Mouse (Mus musculus) intestine, postnatal 0 days (tissue): ENCODE data around the gene Srsf3. TPM values are rescaled to one million over a fixed set of nuclear protein-coding genes. Genes with fewer than 3 reads are reported as not detected.

ENCODE experiments used
- ATAC-seq: fragments of 200-750 bp; cut with Nextera tagmentation; 2 replicates; pipeline ENCODE4 v1.8.0; 2017; ENCODE audit warnings: mild to moderate bottlenecking, moderate TSS enrichment, moderate library complexity
- H3K27ac ChIP-seq: fragments of 300-500 bp; sonication (generic); 2 replicates; pipeline ENCODE4 v1.5.1; 2014; ENCODE audit warnings: mild to moderate bottlenecking, low read depth, low read length, moderate library complexity
- H3K27me3 ChIP-seq: fragments of 300-500 bp; sonication (generic); replicated peaks from 2 replicates; pipeline ENCODE4 v1.6.1; 2014; ENCODE audit warnings: low read length, mixed read lengths; ENCODE audit not compliant: control insufficient read depth, insufficient read depth
- H3K36me3 ChIP-seq: fragments of 300-500 bp; sonication (generic); 2 replicates; pipeline ENCODE4 v1.6.1; 2014; ENCODE audit warnings: mild to moderate bottlenecking, moderate library complexity; ENCODE audit not compliant: control insufficient read depth, insufficient read depth
- H3K4me1 ChIP-seq: fragments of 300-500 bp; sonication (generic); replicated peaks from 2 replicates; pipeline ENCODE4 v1.6.1; 2014; ENCODE audit warnings: antibody characterized with exemption, low read length, mixed read lengths; ENCODE audit not compliant: control insufficient read depth, insufficient read depth
- H3K4me2 ChIP-seq: fragments of 300-500 bp; sonication (generic); replicated peaks from 2 replicates; pipeline ENCODE4 v1.6.1; 2014; ENCODE audit warnings: low read depth, mild to moderate bottlenecking, moderate library complexity
- H3K4me3 ChIP-seq: fragments of 300-500 bp; sonication (generic); 2 replicates; pipeline ENCODE4 v1.5.1; 2014; ENCODE audit warnings: low read depth, low read length
- H3K9ac ChIP-seq: fragments of 300-500 bp; sonication (generic); 2 replicates; pipeline ENCODE4 v1.6.1; 2014; ENCODE audit warnings: mild to moderate bottlenecking, low read depth, low read length
- H3K9me3 ChIP-seq: fragments of 300-500 bp; sonication (generic); 2 replicates; pipeline ENCODE4 v1.6.1; 2016; ENCODE audit warnings: mixed run types; ENCODE audit not compliant: control insufficient read depth
- CTCF ChIP-seq: sonication (generic); IDR thresholded peaks from 2 replicates; pipeline ENCODE4 v1.5.1; 2016; ENCODE audit warnings: low read depth, mild to moderate bottlenecking, control low read depth, antibody characterized with exemption, moderate library complexity
- WGBS: fragments of 180-500 bp; shearing (Covaris S2); extraction: QIAGEN DNeasy Blood & Tissue Kit; methylation state at CpG from one replicate; pipeline ENCODE4 v1.1.7; 2014; 5-methylcytosine and 5-hydroxymethylcytosine counted together
- polyA plus RNA-seq: library from polyadenylated mRNA; unstranded; fragments of >200 nt; fragmentation: Nextera tagmentation; extraction: Ambion mirVana; gene quantifications from 2 replicates; pipeline ENCODE4 v1.2.1, GENCODE M21; 2015

The Srsf3 gene
- polyA plus RNA-seq, 1 experiment from 2014 or later, result 257 TPM

DNA sequence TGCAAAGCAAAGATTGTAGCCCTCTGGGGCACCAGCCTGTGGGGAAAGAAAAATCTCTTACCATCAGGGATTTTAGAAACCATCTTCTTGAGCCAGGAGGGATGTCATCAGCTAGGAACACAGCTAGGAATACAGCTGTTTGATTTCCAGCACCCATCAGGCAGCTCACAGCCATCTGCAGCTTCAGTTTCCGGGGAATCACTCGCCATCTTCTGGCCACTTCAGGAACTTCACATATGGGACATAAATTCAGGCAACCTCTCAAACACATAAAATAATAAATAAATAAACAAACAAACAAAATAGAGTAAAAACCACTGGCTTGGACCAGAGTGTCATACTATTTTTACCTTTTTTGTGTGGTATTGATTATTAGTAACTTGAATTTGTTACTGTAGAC is 16.8 kb upstream of the Srsf3 start:
- WGBS, result 43% methylated on average over 2 of the region's 2 CpGs
- no peak for ATAC-seq
- TF ChIP-seq CTCF, result peak; percentile 72

DNA sequence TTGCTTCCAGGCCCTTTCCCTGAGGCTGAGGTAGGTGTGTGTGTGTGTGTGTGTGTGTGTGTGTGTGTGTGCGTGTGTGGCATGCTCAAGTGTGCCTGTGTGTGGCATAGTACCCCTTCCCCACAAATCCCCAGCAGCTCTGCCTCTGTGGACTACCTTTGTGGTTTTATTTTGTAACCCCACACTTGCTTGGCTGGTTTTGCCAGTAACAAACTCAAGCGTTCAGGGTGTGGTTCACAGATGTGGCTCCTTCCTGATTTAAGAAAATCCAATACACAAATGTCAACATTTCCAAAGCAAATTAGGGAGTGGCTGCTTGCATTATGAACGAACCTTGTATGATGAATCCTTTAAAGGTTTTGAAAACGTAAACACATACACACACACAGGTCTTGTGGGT is 15.7 kb upstream of the Srsf3 start:
- H3K27me3 ChIP-seq, result no peaks in the 10 kb centered on the region
- H3K27ac ChIP-seq, result no peak overlapping the region
- H3K4me1 ChIP-seq, result no peaks in the 10 kb centered on the region
- H3K4me3 ChIP-seq, result no peak overlapping the region
- H3K4me2 ChIP-seq, result no peak overlapping the region
- peak; percentile 32; the same call in 1 of the 2 replicates for ATAC-seq
- H3K36me3 ChIP-seq, result no peaks in the 10 kb centered on the region
- WGBS, result 54% methylated on average over 4 of the region's 4 CpGs
- TF ChIP-seq CTCF, result no peak
- H3K9ac ChIP-seq, result no peak overlapping the region
- H3K9me3 ChIP-seq, result no peaks in the 10 kb centered on the region

More for the DNA sequence above, 16.8 kb upstream of the Srsf3 start:
- Histone ChIP-seq H3K27ac (no peak overlapping the region), H3K36me3 (no peaks in the 10 kb centered on the region), H3K4me1 (no peaks in the 10 kb centered on the region), H3K27me3 (no peaks in the 10 kb centered on the region), H3K4me3 (no peak overlapping the region), H3K9me3 (no peaks in the 10 kb centered on the region), H3K4me2 (no peak overlapping the region), H3K9ac (no peak overlapping the region)

DNA sequence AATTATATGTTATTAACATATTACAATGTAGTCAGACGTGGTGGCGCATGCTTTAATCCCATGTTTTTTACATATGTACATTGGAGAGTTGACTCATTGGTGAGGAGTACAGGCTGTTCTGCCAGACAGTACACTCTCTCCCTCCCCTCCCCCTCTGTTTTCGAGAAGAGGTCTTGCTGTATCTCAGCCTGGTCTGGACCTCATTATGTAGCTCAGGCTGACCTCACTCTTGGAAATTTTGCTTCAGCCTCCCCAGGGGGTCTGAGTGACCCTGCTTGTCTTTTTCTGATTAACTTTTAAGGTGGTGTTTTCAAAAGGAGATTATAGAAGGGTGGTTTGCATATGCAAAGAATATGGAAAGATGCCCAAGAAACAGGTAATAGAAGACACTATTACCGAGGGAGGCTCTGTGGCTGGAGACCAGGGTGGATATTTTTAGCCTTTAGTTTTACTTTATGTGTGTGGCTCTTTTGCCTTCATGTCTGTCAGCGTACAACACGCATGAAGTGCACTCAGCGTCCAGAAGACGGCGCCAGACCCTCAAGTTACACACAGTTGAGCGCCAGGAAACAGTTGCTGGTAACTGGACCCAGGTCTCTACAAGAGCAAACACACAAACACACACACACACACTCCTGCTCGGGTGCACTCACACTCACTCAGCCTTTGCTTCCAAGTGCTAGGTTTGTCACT is 14.0 kb upstream of the Srsf3 start:
- Histone ChIP-seq H3K27ac (no peak overlapping the region), H3K4me3 (no peak overlapping the region), H3K36me3 (no peaks in the 10 kb centered on the region), H3K9ac (no peak overlapping the region), H3K4me1 (no peaks in the 10 kb centered on the region), H3K4me2 (no peak overlapping the region), H3K9me3 (no peaks in the 10 kb centered on the region), H3K27me3 (no peaks in the 10 kb centered on the region)
- ATAC-seq, result no peak
- TF ChIP-seq CTCF, result peak; percentile 67
- WGBS, result 61% methylated on average over 11 of the region's 11 CpGs

DNA sequence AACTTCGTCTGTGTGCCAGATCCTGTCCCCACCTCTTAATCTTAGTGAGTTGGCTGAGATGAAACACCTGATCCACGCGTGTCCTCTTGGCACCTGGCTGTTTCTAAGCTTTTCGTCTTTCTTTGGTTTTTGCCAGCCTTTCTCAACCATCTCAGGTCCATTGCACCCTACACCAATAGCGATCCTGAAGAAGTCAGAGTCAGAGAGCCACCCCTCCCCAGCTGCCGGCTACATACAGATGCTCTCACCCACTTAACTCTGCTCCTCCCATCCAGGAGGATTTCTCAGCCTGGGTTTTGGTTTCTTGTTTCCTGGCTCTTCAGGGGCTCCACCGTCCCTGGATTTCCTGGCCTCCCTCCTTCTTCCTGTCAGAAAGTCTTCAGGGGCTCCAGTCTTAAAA is 13.0 kb upstream of the Srsf3 start:
- no peak for TF ChIP-seq CTCF
- no peak overlapping the region for H3K4me2 ChIP-seq
- no peaks in the 10 kb centered on the region for H3K27me3 ChIP-seq
- ATAC-seq, result no peak
- no peak overlapping the region for H3K9ac ChIP-seq
- no peaks in the 10 kb centered on the region for H3K9me3 ChIP-seq
- no peak overlapping the region for H3K27ac ChIP-seq
- no peaks in the 10 kb centered on the region for H3K36me3 ChIP-seq
- no peak overlapping the region for H3K4me3 ChIP-seq
- WGBS, result 76% methylated on average over 7 of the region's 7 CpGs
- no peaks in the 10 kb centered on the region for H3K4me1 ChIP-seq

DNA sequence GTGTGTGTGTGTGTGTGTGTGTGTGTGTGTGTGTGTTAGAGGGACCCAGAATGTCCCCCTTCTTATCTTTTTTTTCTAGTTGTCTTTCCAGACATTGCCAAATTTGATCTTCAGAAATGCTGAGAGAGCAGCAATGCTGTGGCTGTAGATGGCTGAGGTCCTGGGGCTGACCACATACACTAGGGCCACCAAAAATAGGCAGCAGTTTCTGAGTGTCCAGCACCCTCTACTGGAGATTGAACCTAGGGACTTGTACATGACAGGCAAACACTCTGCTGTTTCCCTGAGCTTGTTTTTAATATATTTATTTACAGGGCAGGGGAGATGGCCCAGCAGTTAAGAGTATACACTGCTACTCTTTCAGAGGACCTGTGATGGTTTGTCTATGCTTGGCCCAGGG is 12.0 kb upstream of the Srsf3 start:
- H3K27me3 ChIP-seq, result no peaks in the 10 kb centered on the region
- no peaks in the 10 kb centered on the region for H3K4me1 ChIP-seq
- H3K36me3 ChIP-seq, result no peaks in the 10 kb centered on the region
- ATAC-seq, result no peak
- H3K4me2 ChIP-seq, result no peak overlapping the region
- TF ChIP-seq CTCF, result peak; percentile 74
- no peak overlapping the region for H3K4me3 ChIP-seq
- H3K9ac ChIP-seq, result no peak overlapping the region
- H3K27ac ChIP-seq, result no peak overlapping the region
- H3K9me3 ChIP-seq, result no peaks in the 10 kb centered on the region

DNA sequence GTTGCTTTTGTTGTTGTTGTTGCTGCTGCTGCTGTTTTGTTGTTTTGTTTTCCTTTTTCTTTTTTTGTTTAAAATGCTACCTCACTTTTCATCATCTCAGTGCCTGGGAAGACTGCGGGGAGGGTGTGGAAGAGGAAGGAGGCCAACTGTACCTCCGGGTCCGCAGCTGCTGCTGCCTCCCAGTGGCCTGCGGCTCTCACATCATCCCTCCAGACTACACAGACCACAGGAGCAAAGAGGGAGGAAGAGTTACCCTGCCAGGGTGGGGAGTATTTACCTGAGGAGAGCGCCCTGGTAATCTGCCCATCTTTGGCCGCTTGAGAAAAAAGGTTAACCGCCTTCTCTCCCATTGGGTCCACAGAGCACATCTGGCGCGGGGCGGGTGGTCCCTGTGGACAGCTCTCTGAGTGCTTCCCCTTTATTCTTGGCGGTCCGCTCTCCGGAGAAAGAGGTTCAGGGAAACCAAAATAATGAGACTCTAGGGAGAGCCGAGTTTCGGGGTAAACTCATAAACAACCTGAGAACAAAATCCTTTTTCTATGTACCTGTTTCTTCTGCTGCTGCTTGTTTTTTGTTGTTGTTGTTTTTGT is 10.1 kb upstream of the Srsf3 start:
- peak; percentile 40; the same call in 1 of the 2 replicates for ATAC-seq
- no peak overlapping the region; the same call in 1 of the 2 replicates for H3K27ac ChIP-seq
- H3K4me1 ChIP-seq, result no peaks in the 10 kb centered on the region
- no peaks in the 10 kb centered on the region for H3K9me3 ChIP-seq
- no peaks in the 10 kb centered on the region for H3K36me3 ChIP-seq
- peak overlapping the region; percentile 30; the same call in 1 of the 2 replicates for H3K4me2 ChIP-seq
- 23% methylated on average over 15 of the region's 15 CpGs for WGBS
- TF ChIP-seq CTCF, result peak; percentile 81
- H3K4me3 ChIP-seq, result no peak overlapping the region
- no peaks in the 10 kb centered on the region for H3K27me3 ChIP-seq
- H3K9ac ChIP-seq, result no peak overlapping the region
